Mouse (Mus musculus) heart, embryonic 13.5 days (tissue): ENCODE data around the gene Fntb. TPM values are rescaled to one million over a fixed set of nuclear protein-coding genes. Genes with fewer than 3 reads are reported as not detected.

ENCODE experiments used
- ATAC-seq: fragments of 200-750 bp; cut with Nextera tagmentation; 2 replicates; pipeline ENCODE4 v1.8.0; 2017; ENCODE audit warnings: moderate TSS enrichment; ENCODE audit not compliant: insufficient number of reproducible peaks, low FRiP score, low TSS enrichment; ENCODE audit errors: extremely low read depth
- H3K27ac ChIP-seq: fragments of 300-500 bp; sonication (generic); replicated peaks from 2 replicates; pipeline ENCODE4 v1.5.1; 2015; ENCODE audit warnings: moderate library complexity, mild to moderate bottlenecking, inconsistent platforms
- H3K27me3 ChIP-seq: fragments of 300-500 bp; sonication (generic); replicated peaks from 2 replicates; pipeline ENCODE4 v1.6.1; 2015; ENCODE audit warnings: mild to moderate bottlenecking, inconsistent platforms
- H3K36me3 ChIP-seq: fragments of 300-500 bp; sonication (generic); 2 replicates; pipeline ENCODE4 v1.6.1; 2015; ENCODE audit warnings: mild to moderate bottlenecking, inconsistent platforms
- H3K4me1 ChIP-seq: fragments of 300-500 bp; sonication (generic); 2 replicates; pipeline ENCODE4 v1.6.1; 2015; ENCODE audit warnings: inconsistent platforms
- H3K4me2 ChIP-seq: fragments of 300-500 bp; sonication (generic); 2 replicates; pipeline ENCODE4 v1.6.1; 2015; ENCODE audit warnings: inconsistent platforms, mild to moderate bottlenecking, moderate library complexity
- H3K4me3 ChIP-seq: fragments of 300-500 bp; sonication (generic); 2 replicates; pipeline ENCODE4 v1.5.1; 2015; ENCODE audit warnings: moderate library complexity, mild to moderate bottlenecking, inconsistent platforms
- H3K9ac ChIP-seq: fragments of 300-500 bp; sonication (generic); 2 replicates; pipeline ENCODE4 v1.6.1; 2015; ENCODE audit warnings: inconsistent platforms, mild to moderate bottlenecking, moderate library complexity
- H3K9me3 ChIP-seq: fragments of 300-500 bp; sonication (generic); 2 replicates; pipeline ENCODE4 v1.6.1; 2016; ENCODE audit warnings: inconsistent platforms
- WGBS: fragments of 180-500 bp; shearing (Covaris S2); methylation state at CpG from one replicate; pipeline ENCODE4 v1.1.7; 2015; ENCODE audit warnings: mixed read lengths; 5-methylcytosine and 5-hydroxymethylcytosine counted together
- polyA plus RNA-seq: library from polyadenylated mRNA; unstranded; fragments of >200 nt; fragmentation: Nextera tagmentation; extraction: Ambion mirVana; gene quantifications from 2 replicates; pipeline ENCODE4 v1.2.1, GENCODE M21; 2015

Fntb gene
- polyA plus RNA-seq, 1 experiment from 2014 or later: 25.9 TPM

DNA sequence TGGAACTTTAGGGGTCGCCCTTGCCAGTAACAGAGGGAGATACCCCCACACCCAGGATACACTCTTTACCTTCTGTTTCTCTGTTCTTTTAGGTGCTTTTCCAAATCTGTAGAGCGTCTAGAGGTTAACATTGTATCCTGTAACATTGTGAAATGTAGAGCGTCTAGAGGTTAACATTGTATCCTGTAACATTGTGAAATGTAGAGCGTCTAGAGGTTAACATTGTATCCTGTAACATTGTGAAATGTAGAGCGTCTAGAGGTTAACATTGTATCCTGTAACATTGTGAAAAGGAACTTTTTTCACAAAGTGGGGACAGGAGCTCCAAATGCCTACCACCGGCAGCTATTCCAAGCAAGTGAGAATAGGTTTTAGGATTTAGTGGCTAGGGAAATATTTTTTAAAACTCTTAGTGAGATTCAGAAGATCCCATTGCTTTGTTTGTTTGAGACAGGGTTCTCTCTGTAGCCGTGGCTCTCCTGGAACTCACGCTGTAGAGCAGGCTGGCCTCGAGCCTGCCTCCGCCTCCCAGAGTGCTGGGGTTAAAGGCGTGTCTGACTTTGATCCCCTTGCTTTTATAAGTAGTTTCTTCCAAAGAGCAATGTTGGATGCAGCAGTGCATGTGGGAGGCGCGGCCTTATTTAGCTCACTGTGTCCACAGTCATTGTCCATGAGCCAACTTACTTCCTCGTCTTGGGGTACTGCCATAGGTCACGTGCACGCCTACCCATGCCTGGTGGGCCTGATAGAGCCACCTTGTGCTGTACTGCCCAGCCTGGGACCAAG lies 127.7 kb downstream of the Fntb start:
- Histone ChIP-seq H3K4me2 (no peak overlapping the region), H3K27me3 (no peaks in the 10 kb centered on the region), H3K9me3 (no peaks in the 10 kb centered on the region), H3K4me1 (peaks cover 33% of the 10 kb centered on the region), H3K36me3 (peaks cover 30% of the 10 kb centered on the region), H3K27ac (no peak overlapping the region), H3K4me3 (no peak overlapping the region), H3K9ac (no peak overlapping the region)
- ATAC-seq: no peak
- 89% methylated on average over 16 of the region's 16 CpGs for whole genome bisulfite sequencing

DNA sequence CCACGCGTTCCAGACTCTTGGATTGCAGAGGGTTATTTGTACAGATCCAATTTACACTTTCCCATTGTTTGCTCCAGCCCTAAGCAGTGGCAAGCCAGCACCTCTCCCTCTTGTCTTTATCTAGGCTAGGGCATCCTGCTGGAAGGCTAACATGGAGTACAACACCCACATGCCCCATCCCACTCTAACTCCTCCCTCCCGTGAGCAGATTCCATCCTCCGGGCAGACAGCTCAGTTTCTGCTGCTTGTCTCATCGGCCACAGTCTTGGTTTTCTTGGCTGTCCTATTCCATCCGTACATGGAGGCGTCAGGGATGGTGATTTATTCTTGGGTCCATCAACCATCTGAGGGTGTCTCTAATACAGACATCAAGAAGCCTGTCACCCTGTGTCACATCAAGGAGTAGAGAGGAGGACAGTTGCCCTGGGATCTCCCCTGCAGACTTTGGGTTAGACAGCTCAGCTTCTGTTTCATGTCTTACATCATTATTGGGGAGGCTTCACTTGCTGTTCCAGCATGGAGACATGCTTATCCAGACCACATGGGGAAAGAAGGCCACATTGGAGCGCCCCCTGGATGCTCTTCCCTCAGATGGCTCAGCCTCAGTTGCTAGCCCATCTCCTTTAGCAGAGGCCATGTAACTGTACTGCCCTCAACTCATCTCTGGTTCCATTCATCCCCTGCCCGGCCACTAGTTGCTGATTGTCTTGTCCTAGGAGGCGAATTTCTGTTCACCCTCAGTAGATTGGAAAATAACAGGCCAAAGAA lies 129.6 kb downstream of the Fntb start:
- H3K4me3 ChIP-seq: no peak overlapping the region
- peaks cover 33% of the 10 kb centered on the region for H3K4me1 ChIP-seq
- no peaks in the 10 kb centered on the region for H3K27me3 ChIP-seq
- peak overlapping the region; percentile 21; the same call in 1 of the 2 replicates for H3K9ac ChIP-seq
- peak overlapping the region; percentile 74 for H3K27ac ChIP-seq
- ATAC-seq: no peak
- WGBS: 62% methylated on average over 10 of the region's 10 CpGs
- H3K36me3 ChIP-seq: peaks cover 38% of the 10 kb centered on the region
- H3K9me3 ChIP-seq: no peaks in the 10 kb centered on the region
- no peak overlapping the region for H3K4me2 ChIP-seq

DNA sequence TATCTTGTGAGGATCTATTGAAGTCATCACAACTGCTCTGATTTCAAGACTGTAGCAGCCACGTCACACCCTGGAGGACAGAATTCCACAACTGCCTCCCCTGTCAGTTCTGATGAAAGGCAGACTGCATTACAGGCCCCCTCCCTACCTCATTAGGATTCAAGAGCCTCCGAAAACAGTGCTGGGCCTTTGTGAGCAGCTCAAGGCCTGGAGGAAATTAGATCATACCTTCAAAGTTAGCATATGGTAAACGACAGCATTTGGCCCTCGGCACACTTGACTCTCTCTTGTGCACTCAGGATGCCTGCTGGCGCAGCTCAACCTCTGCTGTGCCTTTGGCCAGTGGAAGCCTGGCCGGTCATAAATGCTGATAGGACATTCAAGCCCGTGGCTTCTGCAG lies 130.4 kb downstream of the Fntb start:
- 20% methylated on average over 7 of the region's 7 CpGs for WGBS
- Histone ChIP-seq H3K36me3 (peaks cover 40% of the 10 kb centered on the region), H3K9me3 (no peaks in the 10 kb centered on the region), H3K4me2 (0 out of 2 replicates have a peak overlapping the region, but pooled peaks have one; percentile 15), H3K4me3 (no peak overlapping the region), H3K27ac (peak overlapping the region; percentile 74), H3K9ac (peak overlapping the region; percentile 33; the same call in 1 of the 2 replicates), H3K27me3 (no peaks in the 10 kb centered on the region), H3K4me1 (peaks cover 33% of the 10 kb centered on the region)
- peak; percentile 35; the same call in 1 of the 2 replicates for ATAC-seq

DNA sequence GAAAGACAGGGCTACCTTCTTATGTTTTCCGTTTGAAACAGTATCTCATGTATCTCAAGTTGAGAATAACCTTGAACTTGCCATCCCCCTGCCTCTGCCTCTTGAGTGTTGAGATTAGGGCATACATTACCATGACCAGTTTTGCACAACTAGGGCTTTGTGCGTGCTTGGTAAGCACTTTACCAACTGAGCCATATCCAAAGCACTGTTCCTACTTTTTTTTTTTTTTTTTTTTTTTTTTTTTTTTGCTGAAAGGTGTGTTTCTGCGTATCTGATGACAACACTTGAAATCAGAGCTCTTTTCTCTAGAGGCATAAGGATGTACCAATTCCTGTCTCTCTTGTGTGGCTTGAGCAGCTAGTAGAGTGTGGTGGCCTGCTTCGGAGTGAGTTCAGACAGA lies 131.2 kb downstream of the Fntb start:
- peak overlapping the region; percentile 74 for H3K27ac ChIP-seq
- 79% methylated on average over 4 of the region's 4 CpGs for WGBS
- H3K9ac ChIP-seq: no peak overlapping the region

DNA sequence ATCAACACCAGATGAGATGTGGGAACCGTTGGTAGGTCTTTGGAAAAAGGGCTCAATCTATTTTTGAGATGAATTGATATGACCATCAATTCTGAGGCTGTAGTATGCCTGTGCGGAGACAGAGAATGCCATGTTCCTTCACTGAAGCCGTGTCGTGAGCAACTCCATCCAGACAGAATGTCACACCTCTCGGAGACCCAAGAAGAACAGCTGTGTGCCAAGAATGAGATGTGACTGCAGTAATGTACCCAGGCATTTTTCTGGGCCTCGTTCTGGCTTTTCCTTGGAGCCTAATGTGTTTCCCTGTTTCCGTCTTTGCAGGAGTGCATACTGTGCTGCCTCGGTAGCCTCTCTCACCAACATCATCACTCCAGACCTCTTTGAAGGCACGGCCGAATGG lies 131.6 kb downstream of the Fntb start:
- no peak overlapping the region for H3K4me2 ChIP-seq
- H3K9ac ChIP-seq: no peak overlapping the region
- no peak overlapping the region for H3K4me3 ChIP-seq
- H3K36me3 ChIP-seq: peaks cover 35% of the 10 kb centered on the region
- ATAC-seq: no peak
- no peaks in the 10 kb centered on the region for H3K27me3 ChIP-seq
- H3K4me1 ChIP-seq: peaks cover 26% of the 10 kb centered on the region
- no peaks in the 10 kb centered on the region for H3K9me3 ChIP-seq
- H3K27ac ChIP-seq: no peak overlapping the region
- 84% methylated on average over 10 of the region's 10 CpGs for WGBS

More for the DNA sequence above, 131.2 kb downstream of the Fntb start:
- ATAC-seq: no peak
- H3K4me2 ChIP-seq: no peak overlapping the region
- H3K9me3 ChIP-seq: no peaks in the 10 kb centered on the region
- H3K36me3 ChIP-seq: peaks cover 39% of the 10 kb centered on the region
- no peaks in the 10 kb centered on the region for H3K27me3 ChIP-seq
- no peak overlapping the region for H3K4me3 ChIP-seq
- H3K4me1 ChIP-seq: peaks cover 28% of the 10 kb centered on the region

DNA sequence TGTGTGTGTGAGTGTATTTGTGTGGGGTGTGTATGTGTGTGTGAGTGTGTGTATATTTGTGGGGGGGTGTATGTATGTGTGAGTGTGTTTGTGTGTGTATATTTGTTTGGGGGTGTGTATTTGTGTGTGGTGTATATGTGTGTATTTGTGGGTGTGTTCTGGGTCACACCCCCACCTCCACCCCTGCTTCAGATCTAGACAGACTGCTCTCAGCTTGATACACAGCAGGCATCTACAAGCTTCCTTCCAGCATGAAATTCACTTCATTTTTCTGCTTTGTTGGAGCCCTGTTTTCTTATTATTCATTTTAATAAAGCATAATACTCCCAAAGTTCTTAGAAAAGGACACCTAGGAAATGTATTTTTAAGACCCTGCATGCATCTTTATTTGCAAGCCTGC lies 132.8 kb downstream of the Fntb start:
- H3K4me1 ChIP-seq: peaks cover 26% of the 10 kb centered on the region
- ATAC-seq: no peak
- no peak overlapping the region for H3K27ac ChIP-seq
- H3K4me3 ChIP-seq: no peak overlapping the region
- H3K36me3 ChIP-seq: peaks cover 28% of the 10 kb centered on the region
- H3K9me3 ChIP-seq: no peaks in the 10 kb centered on the region
- H3K27me3 ChIP-seq: no peaks in the 10 kb centered on the region
- no peak overlapping the region for H3K4me2 ChIP-seq
- H3K9ac ChIP-seq: no peak overlapping the region

DNA sequence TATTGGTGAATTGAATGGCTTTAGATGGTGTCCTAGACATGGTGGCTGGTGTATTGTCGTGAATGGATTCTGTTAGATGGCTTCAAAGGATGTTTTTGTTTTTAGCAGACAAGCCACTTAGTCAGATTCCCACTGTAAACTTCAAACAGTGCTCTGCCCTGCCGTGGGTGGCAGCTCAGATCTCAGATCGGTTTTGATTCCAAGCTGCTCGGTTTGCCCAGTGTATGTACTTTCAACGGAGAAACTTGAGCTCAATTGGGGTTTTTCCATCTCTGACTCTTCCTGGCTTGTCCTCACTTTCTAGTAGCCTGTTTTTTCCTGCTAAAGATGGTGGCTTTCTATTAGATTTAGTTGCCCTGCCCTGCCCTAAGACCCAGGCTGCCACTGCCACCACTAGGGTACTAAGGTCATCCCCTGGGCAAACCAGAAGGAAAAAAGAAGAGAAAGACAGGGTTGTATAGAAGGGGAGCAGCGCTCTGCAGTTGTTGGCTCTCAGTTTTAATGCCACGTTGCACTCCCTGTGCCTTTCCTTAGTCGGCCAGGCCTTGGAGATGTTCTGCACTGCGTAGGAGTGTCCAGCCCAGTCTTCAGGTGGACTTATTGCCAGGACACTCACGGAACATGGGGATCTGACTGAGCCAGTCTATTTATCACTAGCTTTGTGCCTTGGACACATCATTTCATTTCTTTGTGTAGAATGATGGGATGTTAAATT lies 134.0 kb downstream of the Fntb start:
- Histone ChIP-seq H3K4me2 (no peak overlapping the region), H3K27ac (no peak overlapping the region), H3K9ac (no peak overlapping the region), H3K36me3 (peaks cover 28% of the 10 kb centered on the region), H3K4me3 (no peak overlapping the region), H3K4me1 (peaks cover 26% of the 10 kb centered on the region), H3K9me3 (no peaks in the 10 kb centered on the region), H3K27me3 (no peaks in the 10 kb centered on the region)
- ATAC-seq: no peak
- WGBS: 88% methylated on average over 10 of the region's 10 CpGs

DNA sequence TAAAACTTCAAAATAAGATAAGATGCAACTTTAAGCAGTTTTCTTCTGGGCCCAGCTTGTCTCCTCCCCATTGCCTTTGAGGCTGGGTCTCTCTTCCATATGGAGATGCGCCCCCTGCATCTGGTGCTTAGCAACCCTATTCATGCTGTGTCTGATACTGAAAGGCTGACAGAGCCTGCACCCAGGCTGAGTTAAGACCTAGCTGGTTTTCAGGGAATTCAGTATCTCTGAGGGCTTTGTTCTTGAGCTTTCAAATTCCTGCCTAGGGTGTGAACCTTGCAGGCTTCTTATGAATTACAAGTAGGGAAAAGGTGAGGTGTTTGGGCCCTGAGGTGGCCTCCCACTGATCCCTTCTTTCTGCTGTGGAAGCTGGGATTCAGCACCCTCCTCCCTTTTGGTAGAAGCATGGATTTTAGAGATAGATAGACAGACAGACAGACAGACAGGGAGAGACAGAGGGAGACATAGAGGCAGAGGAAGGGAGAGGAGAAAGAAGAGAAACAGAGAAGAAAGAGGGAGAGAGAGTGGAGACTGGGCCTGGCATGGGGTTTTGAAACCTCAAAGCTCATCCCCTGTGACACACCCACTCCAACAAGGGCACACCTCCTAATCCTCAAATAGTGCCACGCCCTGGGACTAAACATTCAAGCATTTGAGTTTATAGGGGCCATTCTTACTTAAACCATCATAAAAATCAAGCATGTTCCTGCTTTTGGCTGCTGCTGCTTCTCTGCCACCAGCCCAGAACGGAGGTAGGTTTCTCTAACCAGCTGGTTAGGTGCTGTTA lies 136.3 kb downstream of the Fntb start:
- Histone ChIP-seq H3K27me3 (no peaks in the 10 kb centered on the region), H3K36me3 (peaks cover 33% of the 10 kb centered on the region), H3K9ac (no peak overlapping the region), H3K4me2 (no peak overlapping the region), H3K4me1 (peaks cover 12% of the 10 kb centered on the region), H3K4me3 (no peak overlapping the region), H3K27ac (no peak overlapping the region), H3K9me3 (no peaks in the 10 kb centered on the region)
- whole genome bisulfite sequencing: 85% methylated on average over 3 of the region's 3 CpGs
- no peak for ATAC-seq

DNA sequence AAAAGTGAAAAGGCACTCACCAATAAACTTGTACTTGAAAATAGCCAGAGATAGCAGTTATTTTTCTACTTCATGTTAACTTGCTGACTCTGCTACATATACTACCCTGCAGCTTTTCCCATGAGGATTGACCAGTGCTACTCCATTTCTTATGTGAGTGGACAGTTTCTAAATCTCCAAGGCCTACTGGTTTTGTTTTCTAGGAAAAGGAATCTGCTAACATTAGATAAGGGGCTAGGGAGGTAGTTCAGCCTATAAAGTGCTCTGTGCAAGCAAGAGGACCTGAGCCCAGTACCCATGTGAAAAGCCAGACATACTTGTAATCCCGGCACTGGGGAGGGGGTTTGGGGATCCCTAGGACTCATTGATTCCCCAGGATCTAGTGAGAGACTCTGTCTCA lies 140.9 kb downstream of the Fntb start:
- no peak overlapping the region for H3K27ac ChIP-seq
- no peaks in the 10 kb centered on the region for H3K27me3 ChIP-seq
- H3K4me1 ChIP-seq: peaks cover 25% of the 10 kb centered on the region; the same call in 1 of the 2 replicates
- no peak overlapping the region for H3K4me2 ChIP-seq
- 45% methylated on average over 1 of the region's 1 CpGs for WGBS
- no peaks in the 10 kb centered on the region for H3K9me3 ChIP-seq
- peaks cover 40% of the 10 kb centered on the region for H3K36me3 ChIP-seq
- no peak overlapping the region for H3K4me3 ChIP-seq
- ATAC-seq: no peak
- H3K9ac ChIP-seq: no peak overlapping the region

DNA sequence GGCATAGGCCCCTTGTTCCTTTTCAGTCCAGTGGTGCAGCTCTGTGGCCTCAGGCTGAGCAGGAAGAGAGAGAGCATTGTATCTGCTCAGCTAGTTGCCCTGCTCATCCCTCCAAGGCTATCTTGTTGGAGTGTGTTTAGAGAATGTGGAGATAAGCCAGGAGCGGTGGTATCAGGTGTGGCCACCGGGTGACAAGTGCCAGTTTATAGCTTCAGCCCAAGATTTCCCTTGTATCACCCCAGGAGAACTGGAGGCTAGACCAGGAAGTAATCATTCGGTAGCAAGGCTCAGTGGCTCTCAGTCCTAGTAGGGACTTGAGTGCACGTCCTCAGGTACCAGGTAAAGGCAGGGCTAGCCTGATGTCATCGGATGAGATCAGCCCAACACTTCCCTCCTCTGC lies 143.8 kb downstream of the Fntb start:
- no peaks in the 10 kb centered on the region for H3K27me3 ChIP-seq
- 0 out of 2 replicates have a peak overlapping the region, but pooled peaks have one; percentile 6 for H3K9ac ChIP-seq
- 0 out of 2 replicates have a peak, but pooled peaks have one; percentile 9 for ATAC-seq
- peaks cover 27% of the 10 kb centered on the region; the same call in 1 of the 2 replicates for H3K4me1 ChIP-seq
- WGBS: 50% methylated on average over 5 of the region's 5 CpGs
- no peaks in the 10 kb centered on the region for H3K9me3 ChIP-seq
- H3K27ac ChIP-seq: no peak overlapping the region
- H3K4me2 ChIP-seq: peak overlapping the region; percentile 11; the same call in 1 of the 2 replicates
- peaks cover 50% of the 10 kb centered on the region for H3K36me3 ChIP-seq
- no peak overlapping the region for H3K4me3 ChIP-seq
